Mouse (Mus musculus): ENCODE results near the gene Rtkn. TPM values are rescaled to one million over a fixed set of nuclear protein-coding genes. Genes with fewer than 3 reads are reported as not detected.
"Not testable (repeated sequence)": the region's sequence is repeated elsewhere in the genome, so short reads cannot be mapped to it uniquely, and the experiment has no call there.

Rtkn gene
- polyA plus RNA-seq, 1 experiment from 2014 or later, result 11.6 TPM

GRCm38 (mm10) chr6:83155552-83156238, 20.4 kb downstream of the Rtkn start:
- Histone ChIP-seq H3K27ac (replicated peaks in 1 of 2; ENCODE audit: control insufficient read depth in 1 of 2, insufficient read depth in 1 of 2, low read depth in 2 of 2, low read length in 2 of 2) (no peak overlapping the region), H3K27me3 (ENCODE audit: control insufficient read depth, insufficient read depth, low read length) (peaks cover 9% of the 10 kb centered on the region), H3K4me3 (ENCODE audit: control insufficient read depth in 1 of 2, insufficient read depth in 1 of 2, low read depth in 1 of 2, low read length in 2 of 2) (peak overlapping the region; percentile 51 to 60), H3K9ac (ENCODE audit: low read length) (peak overlapping the region; percentile 70), H3K4me1 (ENCODE audit: control insufficient read depth in 2 of 2, insufficient read depth in 2 of 2, low read length in 2 of 2) (peaks cover 5% of the 10 kb centered on the region in 2 experiments; a peak in 2 of 4 replicates), H3K4me2 (ENCODE audit: low read length) (peak overlapping the region; percentile 90), H3K9me3 (ENCODE audit: control insufficient read depth, low read length) (no peaks in the 10 kb centered on the region), H3K36me3 (ENCODE audit: control insufficient read depth, insufficient read depth, low read length) (peaks cover 19% of the 10 kb centered on the region)
- 8% methylated on average over 23 of the region's 23 CpGs for WGBS
- no peak for ATAC-seq (ENCODE audit: insufficient number of reproducible peaks, insufficient read depth, low FRiP score, low read depth)

- peak; percentile 63; the same call in 1 of the 2 replicates for ATAC-seq (ENCODE audit: insufficient number of reproducible peaks, insufficient read depth, low FRiP score, low read depth)
- Histone ChIP-seq H3K27me3 (ENCODE audit: control insufficient read depth, insufficient read depth, low read length) (peaks cover 15% of the 10 kb centered on the region), H3K9me3 (ENCODE audit: control insufficient read depth, low read length) (no peaks in the 10 kb centered on the region), H3K4me2 (ENCODE audit: low read length) (peak within 1 kb of the TSS; percentile 90), H3K9ac (ENCODE audit: low read length) (peak within 1 kb of the TSS; percentile 70), H3K4me3 (ENCODE audit: control insufficient read depth in 1 of 2, insufficient read depth in 1 of 2, low read depth in 1 of 2, low read length in 2 of 2) (peak within 1 kb of the TSS; percentile 51 to 60), H3K36me3 (ENCODE audit: control insufficient read depth, insufficient read depth, low read length) (peaks cover 15% of the 10 kb centered on the region), H3K4me1 (ENCODE audit: control insufficient read depth in 2 of 2, insufficient read depth in 2 of 2, low read length in 2 of 2) (peaks cover 5% of the 10 kb centered on the region in 2 experiments; a peak in 2 of 4 replicates), H3K27ac (replicated peaks in 1 of 2; ENCODE audit: control insufficient read depth in 1 of 2, insufficient read depth in 1 of 2, low read depth in 2 of 2, low read length in 2 of 2) (no peak within 1 kb of the TSS)
- WGBS, result 3% methylated on average over 32 of the region's 32 CpGs
These were observed 21.0 kb downstream of the Rtkn start, which contains the start of the genes Wdr54 and 1700003E16Rik for GRCm38 (mm10) chr6:83156259-83156684. Gene Wdr54 (minus strand): TSS chr6:83156397. Gene 1700003E16Rik (plus strand): TSS chr6:83156404.

GRCm38 (mm10) chr6:83159456-83159855, 24.2 kb downstream of the Rtkn start:
- H3K36me3 ChIP-seq (ENCODE audit: control insufficient read depth, insufficient read depth, low read length); H3K4me2 ChIP-seq (ENCODE audit: low read length); H3K9ac ChIP-seq (ENCODE audit: low read length); H3K4me3 ChIP-seq (ENCODE audit: control insufficient read depth in 1 of 2, insufficient read depth in 1 of 2, low read depth in 1 of 2, low read length in 2 of 2); H3K27ac ChIP-seq (replicated peaks in 1 of 2; ENCODE audit: control insufficient read depth in 1 of 2, insufficient read depth in 1 of 2, low read depth in 2 of 2, low read length in 2 of 2); ATAC-seq (ENCODE audit: insufficient number of reproducible peaks, insufficient read depth, low FRiP score, low read depth); H3K9me3 ChIP-seq (ENCODE audit: control insufficient read depth, low read length): not testable (repeated sequence)
- peaks cover 6 to 19% of the 10 kb centered on the region in 2 experiments; a peak in 3 of 4 replicates for H3K4me1 ChIP-seq (ENCODE audit: control insufficient read depth in 2 of 2, insufficient read depth in 2 of 2, low read length in 2 of 2)
- 24% methylated on average over 3 of the region's 3 CpGs for WGBS
- peaks cover 31% of the 10 kb centered on the region for H3K27me3 ChIP-seq (ENCODE audit: control insufficient read depth, insufficient read depth, low read length)

- Histone ChIP-seq H3K4me2 (ENCODE audit: low read length) (peak overlapping the region; percentile 83), H3K9me3 (ENCODE audit: control insufficient read depth, low read length) (no peaks in the 10 kb centered on the region), H3K4me3 (ENCODE audit: control insufficient read depth in 1 of 2, insufficient read depth in 1 of 2, low read depth in 1 of 2, low read length in 2 of 2) (peak overlapping the region; percentile 34 to 46), H3K36me3 (ENCODE audit: control insufficient read depth, insufficient read depth, low read length) (no peaks in the 10 kb centered on the region), H3K9ac (ENCODE audit: low read length) (peak overlapping the region; percentile 59), H3K27me3 (ENCODE audit: control insufficient read depth, insufficient read depth, low read length) (peaks cover 31% of the 10 kb centered on the region), H3K4me1 (ENCODE audit: control insufficient read depth in 2 of 2, insufficient read depth in 2 of 2, low read length in 2 of 2) (peaks cover 6 to 20% of the 10 kb centered on the region in 2 experiments; a peak in 3 of 4 replicates), H3K27ac (replicated peaks in 1 of 2; ENCODE audit: control insufficient read depth in 1 of 2, insufficient read depth in 1 of 2, low read depth in 2 of 2, low read length in 2 of 2) (no peak overlapping the region)
- WGBS, result 8% methylated on average over 19 of the region's 19 CpGs
- ATAC-seq (ENCODE audit: insufficient number of reproducible peaks, insufficient read depth, low FRiP score, low read depth), result no peak
These were observed 26.2 kb downstream of the Rtkn start for GRCm38 (mm10) chr6:83161442-83161841.

GRCm38 (mm10) chr6:83161921-83162641, 26.8 kb downstream of the Rtkn start:
- peaks cover 6 to 25% of the 10 kb centered on the region in 2 experiments; a peak in 3 of 4 replicates for H3K4me1 ChIP-seq (ENCODE audit: control insufficient read depth in 2 of 2, insufficient read depth in 2 of 2, low read length in 2 of 2)
- no peak overlapping the region for H3K27ac ChIP-seq (replicated peaks in 1 of 2; ENCODE audit: control insufficient read depth in 1 of 2, insufficient read depth in 1 of 2, low read depth in 2 of 2, low read length in 2 of 2)
- peak overlapping the region; percentile 83 for H3K4me2 ChIP-seq (ENCODE audit: low read length)
- WGBS, result under 1% methylated on average over 49 of the region's 49 CpGs
- no peaks in the 10 kb centered on the region for H3K36me3 ChIP-seq (ENCODE audit: control insufficient read depth, insufficient read depth, low read length)
- no peak for ATAC-seq (ENCODE audit: insufficient number of reproducible peaks, insufficient read depth, low FRiP score, low read depth)
- peak overlapping the region; percentile 34 to 46 for H3K4me3 ChIP-seq (ENCODE audit: control insufficient read depth in 1 of 2, insufficient read depth in 1 of 2, low read depth in 1 of 2, low read length in 2 of 2)
- H3K27me3 ChIP-seq (ENCODE audit: control insufficient read depth, insufficient read depth, low read length), result peaks cover 31% of the 10 kb centered on the region
- no peaks in the 10 kb centered on the region for H3K9me3 ChIP-seq (ENCODE audit: control insufficient read depth, low read length)
- H3K9ac ChIP-seq (ENCODE audit: low read length), result peak overlapping the region; percentile 59

GRCm38 (mm10) chr6:83162701-83163100, 27.4 kb downstream of the Rtkn start:
- Histone ChIP-seq H3K27ac (replicated peaks in 1 of 2; ENCODE audit: control insufficient read depth in 1 of 2, insufficient read depth in 1 of 2, low read depth in 2 of 2, low read length in 2 of 2) (no peak overlapping the region), H3K36me3 (ENCODE audit: control insufficient read depth, insufficient read depth, low read length) (no peaks in the 10 kb centered on the region), H3K4me2 (ENCODE audit: low read length) (peak overlapping the region; percentile 83), H3K9me3 (ENCODE audit: control insufficient read depth, low read length) (no peaks in the 10 kb centered on the region), H3K4me1 (ENCODE audit: control insufficient read depth in 2 of 2, insufficient read depth in 2 of 2, low read length in 2 of 2) (peaks cover 6 to 30% of the 10 kb centered on the region in 2 experiments; a peak in 3 of 4 replicates), H3K27me3 (ENCODE audit: control insufficient read depth, insufficient read depth, low read length) (peaks cover 31% of the 10 kb centered on the region), H3K9ac (ENCODE audit: low read length) (peak overlapping the region; percentile 59; the same call in 1 of the 2 replicates), H3K4me3 (ENCODE audit: control insufficient read depth in 1 of 2, insufficient read depth in 1 of 2, low read depth in 1 of 2, low read length in 2 of 2) (peak overlapping the region; percentile 34 to 46)
- under 1% methylated on average over 8 of the region's 8 CpGs for WGBS
- ATAC-seq (ENCODE audit: insufficient number of reproducible peaks, insufficient read depth, low FRiP score, low read depth), result no peak

- Histone ChIP-seq H3K27me3 (ENCODE audit: control insufficient read depth, insufficient read depth, low read length) (peaks cover 27% of the 10 kb centered on the region), H3K9me3 (ENCODE audit: control insufficient read depth, low read length) (no peaks in the 10 kb centered on the region), H3K4me2 (ENCODE audit: low read length) (peak overlapping the region; percentile 89), H3K9ac (ENCODE audit: low read length) (peak overlapping the region; percentile 88), H3K36me3 (ENCODE audit: control insufficient read depth, insufficient read depth, low read length) (no peaks in the 10 kb centered on the region; the same call in 1 of the 2 replicates), H3K27ac (replicated peaks in 1 of 2; ENCODE audit: control insufficient read depth in 1 of 2, insufficient read depth in 1 of 2, low read depth in 2 of 2, low read length in 2 of 2) (peak overlapping the region in 1 of 2 experiments; percentile 64; a peak in 2 of 4 replicates), H3K4me1 (ENCODE audit: control insufficient read depth in 2 of 2, insufficient read depth in 2 of 2, low read length in 2 of 2) (peaks cover 6 to 30% of the 10 kb centered on the region in 2 experiments; a peak in 3 of 4 replicates), H3K4me3 (ENCODE audit: control insufficient read depth in 1 of 2, insufficient read depth in 1 of 2, low read depth in 1 of 2, low read length in 2 of 2) (peak overlapping the region; percentile 72 to 81)
- ATAC-seq (ENCODE audit: insufficient number of reproducible peaks, insufficient read depth, low FRiP score, low read depth), result no peak
- 5% methylated on average over 6 of the region's 6 CpGs for WGBS
These were observed 29.9 kb downstream of the Rtkn start for GRCm38 (mm10) chr6:83165026-83165606.
